35 mouse cellular contexts compared by ENCODE assay signal in the genomic region with DNA sequence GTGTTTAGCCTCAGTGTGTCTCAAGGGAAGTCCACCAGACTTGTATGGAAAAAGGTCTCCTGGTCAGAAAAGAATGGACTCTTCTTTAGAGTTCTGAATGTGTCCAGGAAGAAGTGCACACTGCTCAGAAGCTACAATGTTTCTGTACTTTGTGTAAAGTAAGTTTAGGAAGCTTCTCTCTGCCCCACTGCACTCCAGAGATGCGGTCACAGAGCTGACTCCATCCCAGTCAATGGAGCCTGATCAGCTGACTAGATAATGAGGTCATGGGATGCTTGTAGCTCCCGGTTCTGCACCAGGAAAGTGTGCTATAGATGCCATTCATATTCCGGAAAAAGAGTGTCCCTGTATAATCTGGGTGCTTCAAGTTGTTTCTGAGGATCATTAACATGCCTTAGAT.
"Had no signal": no experiment of that assay in that cellular context is flagged by ENCODE, and none has a peak within 500 bp of the region (broad histone marks: within the 10 kb centered on the region; RNA-seq: fewer than 3 reads in every experiment).

No protein-coding gene starts in this region.

- H3K36me3 ChIP-seq: heart, embryonic 10.5 days; heart, embryonic 12.5 days; heart, embryonic 13.5 days; heart, embryonic 15.5 days; hindbrain, embryonic 10.5 days; hindbrain, embryonic 12.5 days; hindbrain, embryonic 13.5 days; hindbrain, embryonic 15.5 days; intestine, embryonic 15.5 days; kidney, embryonic 15.5 days had no signal

- H3K4me2 ChIP-seq: heart, embryonic 11.5 days; heart, embryonic 12.5 days; heart, embryonic 13.5 days; heart, embryonic 15.5 days; hindbrain, embryonic 12.5 days; hindbrain, embryonic 13.5 days; hindbrain, embryonic 14.5 days; hindbrain, embryonic 15.5 days; intestine, embryonic 15.5 days; kidney, embryonic 15.5 days had no signal

- H3K4me1 ChIP-seq: heart, embryonic 10.5 days; heart, embryonic 12.5 days; heart, embryonic 13.5 days; heart, embryonic 15.5 days; hindbrain, embryonic 12.5 days; hindbrain, embryonic 13.5 days; hindbrain, embryonic 15.5 days; intestine, embryonic 15.5 days; kidney, embryonic 15.5 days had no signal

- H3K9ac ChIP-seq: heart, embryonic 12.5 days; heart, embryonic 13.5 days; heart, embryonic 15.5 days; hindbrain, embryonic 12.5 days; hindbrain, embryonic 13.5 days; hindbrain, embryonic 14.5 days; hindbrain, embryonic 15.5 days; intestine, embryonic 15.5 days; kidney, embryonic 15.5 days had no signal

- H3K27me3 ChIP-seq: heart, embryonic 12.5 days; heart, embryonic 13.5 days; heart, embryonic 15.5 days; hindbrain, embryonic 12.5 days; hindbrain, embryonic 13.5 days; hindbrain, embryonic 15.5 days; intestine, embryonic 15.5 days; kidney, embryonic 15.5 days had no signal

- DNase-seq: heart, postnatal 10 days; heart, postnatal 14 days; heart, postnatal 36 days; heart, postnatal 4 days; kidney, adult 11 months; kidney, adult 18-20 months; kidney, adult 2 months; kidney, adult 8-10 months; kidney, adult 9 months; kidney, postnatal 10 days; kidney, postnatal 14 days; kidney, postnatal 25 days; kidney, postnatal 36 days; kidney, postnatal 4 days; layer of hippocampus, adult 9-11 months; layer of hippocampus, postnatal 36 days had no signal

- H3K9me3 ChIP-seq: heart, embryonic 10.5 days; heart, embryonic 12.5 days; heart, embryonic 13.5 days; heart, embryonic 15.5 days; hindbrain, embryonic 10.5 days; hindbrain, embryonic 12.5 days; hindbrain, embryonic 13.5 days; hindbrain, embryonic 15.5 days; intestine, embryonic 15.5 days; kidney, embryonic 15.5 days had no signal

- H3K4me3 ChIP-seq: heart, embryonic 10.5 days; heart, embryonic 12.5 days; heart, embryonic 13.5 days; heart, embryonic 15.5 days; hindbrain, embryonic 10.5 days; hindbrain, embryonic 12.5 days; hindbrain, embryonic 13.5 days; hindbrain, embryonic 15.5 days; intestine, embryonic 15.5 days; kidney, embryonic 15.5 days; layer of hippocampus, adult 2 months had no signal

- H3K27ac ChIP-seq: heart, embryonic 10.5 days; heart, embryonic 13.5 days; heart, embryonic 15.5 days; hindbrain, embryonic 10.5 days; hindbrain, embryonic 12.5 days; hindbrain, embryonic 13.5 days; hindbrain, embryonic 14.5 days; hindbrain, embryonic 15.5 days; hindbrain, postnatal 0 days; intestine, embryonic 15.5 days; kidney, embryonic 15.5 days; kidney, postnatal 0 days; layer of hippocampus, adult 2 months had no signal

- ATAC-seq: hindbrain, embryonic 16.5 days; hindbrain, postnatal 0 days; inflammation-experienced regulatory T-cells, adult 6 months; intestine, embryonic 15.5 days; intestine, embryonic 16.5 days; intestine, postnatal 0 days had no signal
